Mouse (Mus musculus) stomach, postnatal 0 days (tissue): ENCODE measurements at regions not wholly inside any gene's neighbourhood (a gene's known extent, or its start where the extent isn't known, plus 50 kb on each side); places are given as distances from the start of the nearest gene placed in this dataset.

Experiments used
- ATAC-seq: fragments of 200-750 bp; cut with Nextera tagmentation; 2 replicates; pipeline ENCODE4 v1.8.0; 2017; ENCODE audit not compliant: low FRiP score, low TSS enrichment
- DNase-seq: peaks from one replicate; pipeline ENCODE4 v3.0.0-alpha.2; 2016; ENCODE audit warnings: low spot score
- H3K27ac ChIP-seq: fragments of 300-500 bp; sonication (generic); replicated peaks from 2 replicates; pipeline ENCODE4 v1.5.1; 2014; ENCODE audit warnings: mild to moderate bottlenecking, control low read depth
- H3K27me3 ChIP-seq: fragments of 300-500 bp; sonication (generic); 2 replicates; pipeline ENCODE4 v1.6.1; 2014; ENCODE audit warnings: low read length; ENCODE audit not compliant: control insufficient read depth, insufficient read depth
- H3K36me3 ChIP-seq: fragments of 300-500 bp; sonication (generic); 2 replicates; pipeline ENCODE4 v1.6.1; 2014; ENCODE audit warnings: low read length, mixed read lengths; ENCODE audit not compliant: control insufficient read depth, insufficient read depth
- H3K4me1 ChIP-seq: fragments of 300-500 bp; sonication (generic); replicated peaks from 2 replicates; pipeline ENCODE4 v1.6.1; 2014; ENCODE audit warnings: antibody characterized with exemption; ENCODE audit not compliant: control insufficient read depth, insufficient read depth
- H3K4me2 ChIP-seq: fragments of 300-500 bp; sonication (generic); replicated peaks from 2 replicates; pipeline ENCODE4 v1.6.1; 2014; ENCODE audit warnings: low read depth, mild to moderate bottlenecking, control low read depth, moderate library complexity
- H3K4me3 ChIP-seq: fragments of 300-500 bp; sonication (generic); 2 replicates; pipeline ENCODE4 v1.5.1; 2014; ENCODE audit warnings: low read depth, low read length, control low read depth
- H3K9ac ChIP-seq: fragments of 300-500 bp; sonication (generic); 2 replicates; pipeline ENCODE4 v1.6.1; 2014; ENCODE audit warnings: mild to moderate bottlenecking, low read length, control low read depth, mixed read lengths
- H3K9me3 ChIP-seq: fragments of 300-500 bp; sonication (generic); 2 replicates; pipeline ENCODE4 v1.6.1; 2016; ENCODE audit warnings: low read length; ENCODE audit not compliant: control insufficient read depth
- CTCF ChIP-seq: IDR thresholded peaks from 2 replicates; pipeline ENCODE4 v1.5.1; 2016; ENCODE audit warnings: antibody characterized with exemption, low read depth, mild to moderate bottlenecking, moderate library complexity
- EP300 ChIP-seq: optimal IDR thresholded peaks from 2 replicates; pipeline ENCODE3; 2016; ENCODE audit warnings: antibody characterized with exemption
- WGBS: fragments of 180-500 bp; shearing (Covaris S2); extraction: QIAGEN DNeasy Blood & Tissue Kit; methylation state at CpG from one replicate; pipeline ENCODE4 v1.1.7; 2014; 5-methylcytosine and 5-hydroxymethylcytosine counted together

GRCm38 (mm10) chr16:66579551-66579950, 764.5 kb downstream of the Vgll3 start:
- ATAC-seq = no peak
- no peaks in the 10 kb centered on the region for H3K4me1 ChIP-seq
- no peak for DNase-seq
- no peaks in the 10 kb centered on the region for H3K27me3 ChIP-seq
- WGBS = 41% methylated on average over 1 of the region's 1 CpGs
- H3K36me3 ChIP-seq = no peaks in the 10 kb centered on the region
- no peaks in the 10 kb centered on the region for H3K9me3 ChIP-seq
- no peak overlapping the region for H3K27ac ChIP-seq
- H3K4me2 ChIP-seq = no peak overlapping the region
- TF ChIP-seq EP300 (no peak), CTCF (no peak)
- no peak overlapping the region for H3K9ac ChIP-seq
- H3K4me3 ChIP-seq = no peak overlapping the region

GRCm38 (mm10) chr16:66585698-66586284, 770.7 kb downstream of the Vgll3 start:
- ATAC-seq (no peak), DNase-seq (peak; percentile 16)
- Histone ChIP-seq H3K4me3 (no peak overlapping the region), H3K9me3 (no peaks in the 10 kb centered on the region), H3K27me3 (no peaks in the 10 kb centered on the region), H3K4me1 (no peaks in the 10 kb centered on the region), H3K36me3 (no peaks in the 10 kb centered on the region), H3K27ac (no peak overlapping the region), H3K9ac (no peak overlapping the region), H3K4me2 (peak overlapping the region; percentile 29; the same call in 1 of the 2 replicates)
- 10% methylated on average over 12 of the region's 12 CpGs for WGBS
- TF ChIP-seq CTCF (0 out of 2 replicates have a peak, but pooled peaks have one; percentile 9), EP300 (no peak)

- H3K4me3 ChIP-seq = no peak overlapping the region
- H3K4me2 ChIP-seq = no peak overlapping the region
- H3K4me1 ChIP-seq = no peaks in the 10 kb centered on the region
- ATAC-seq (no peak), DNase-seq (no peak)
- no peaks in the 10 kb centered on the region for H3K27me3 ChIP-seq
- H3K27ac ChIP-seq = no peak overlapping the region
- H3K9ac ChIP-seq = no peak overlapping the region
- no peaks in the 10 kb centered on the region for H3K9me3 ChIP-seq
- WGBS = 62% methylated on average over 2 of the region's 2 CpGs
- TF ChIP-seq EP300 = no peak
- TF ChIP-seq CTCF = no peak
- no peaks in the 10 kb centered on the region for H3K36me3 ChIP-seq
Observed at GRCm38 (mm10) chr16:66602211-66602610, 787.2 kb downstream of the Vgll3 start.

- WGBS = 77% methylated on average over 3 of the region's 3 CpGs
- no peak overlapping the region for H3K27ac ChIP-seq
- TF ChIP-seq CTCF (no peak), EP300 (no peak)
- ATAC-seq = no peak
- no peak overlapping the region for H3K4me2 ChIP-seq
- no peaks in the 10 kb centered on the region for H3K36me3 ChIP-seq
- no peaks in the 10 kb centered on the region for H3K4me1 ChIP-seq
- no peak for DNase-seq
- no peak overlapping the region for H3K4me3 ChIP-seq
- no peak overlapping the region for H3K9ac ChIP-seq
- no peaks in the 10 kb centered on the region for H3K27me3 ChIP-seq
- no peaks in the 10 kb centered on the region for H3K9me3 ChIP-seq
Observed at GRCm38 (mm10) chr16:66602686-66603085, 787.6 kb downstream of the Vgll3 start.

- H3K9ac ChIP-seq = no peak overlapping the region
- H3K4me2 ChIP-seq = no peak overlapping the region
- no peaks in the 10 kb centered on the region for H3K27me3 ChIP-seq
- no peak overlapping the region for H3K4me3 ChIP-seq
- no peak for ATAC-seq
- TF ChIP-seq CTCF = no peak
- TF ChIP-seq EP300 = no peak
- WGBS = 69% methylated on average over 6 of the region's 6 CpGs
- no peaks in the 10 kb centered on the region for H3K9me3 ChIP-seq
- DNase-seq = no peak
- no peak overlapping the region for H3K27ac ChIP-seq
- no peaks in the 10 kb centered on the region for H3K4me1 ChIP-seq
- no peaks in the 10 kb centered on the region for H3K36me3 ChIP-seq
Observed at GRCm38 (mm10) chr16:66603825-66604224, 788.8 kb downstream of the Vgll3 start.
